Mouse (Mus musculus) midbrain, postnatal 0 days (tissue): Measurements from ENCODE around the gene Suco. TPM values are rescaled to one million over a fixed set of nuclear protein-coding genes. Genes with fewer than 3 reads are reported as not detected.
A peak's percentile ranks its signal among the peaks of the same experiment; 100 is the strongest.

Experiments used
- ATAC-seq: fragments of 200-750 bp; cut with Nextera tagmentation; 2 replicates; pipeline ENCODE4 v1.8.0; 2017; ENCODE audit warnings: moderate number of reproducible peaks, mild to moderate bottlenecking, moderate TSS enrichment, moderate library complexity; ENCODE audit not compliant: low FRiP score
- DNase-seq: peaks from one replicate; pipeline ENCODE4 v3.0.0-alpha.2; 2015; ENCODE audit warnings: low spot score
- H3K27ac ChIP-seq: fragments of 300-500 bp; sonication (generic); 2 replicates; pipeline ENCODE4 v1.5.1; 2014; ENCODE audit warnings: low read depth, mild to moderate bottlenecking, low read length, mixed read lengths
- H3K27me3 ChIP-seq: fragments of 300-500 bp; sonication (generic); 2 replicates; pipeline ENCODE4 v1.6.1; 2014; ENCODE audit warnings: low read length, control low read depth, mixed read lengths; ENCODE audit not compliant: insufficient read depth
- H3K36me3 ChIP-seq: fragments of 300-500 bp; sonication (generic); 2 replicates; pipeline ENCODE4 v1.6.1; 2014; ENCODE audit warnings: low read length, control low read depth, mixed read lengths; ENCODE audit not compliant: insufficient read depth
- H3K4me1 ChIP-seq: fragments of 300-500 bp; sonication (generic); 2 replicates; pipeline ENCODE4 v1.6.1; 2014; ENCODE audit warnings: mild to moderate bottlenecking, control low read depth, antibody characterized with exemption, low read length, mixed read lengths; ENCODE audit not compliant: insufficient read depth
- H3K4me2 ChIP-seq: fragments of 300-500 bp; sonication (generic); 2 replicates; pipeline ENCODE4 v1.6.1; 2014; ENCODE audit warnings: low read depth, mild to moderate bottlenecking, low read length, mixed read lengths; ENCODE audit not compliant: poor library complexity, severe bottlenecking
- H3K4me3 ChIP-seq: fragments of 300-500 bp; sonication (generic); 2 replicates; pipeline ENCODE4 v1.5.1; 2014; ENCODE audit warnings: low read depth, mild to moderate bottlenecking, low read length, moderate library complexity
- H3K9ac ChIP-seq: fragments of 300-500 bp; sonication (generic); replicated peaks from 2 replicates; pipeline ENCODE4 v1.6.1; 2014; ENCODE audit warnings: mild to moderate bottlenecking, low read length, moderate library complexity, mixed read lengths; ENCODE audit not compliant: poor library complexity, severe bottlenecking
- H3K9me3 ChIP-seq: fragments of 300-500 bp; sonication (generic); 2 replicates; pipeline ENCODE4 v1.6.1; 2016; ENCODE audit warnings: low read length, control low read depth
- CTCF ChIP-seq: IDR thresholded peaks from 2 replicates; pipeline ENCODE4 v1.5.1; 2016; ENCODE audit warnings: antibody characterized with exemption, mild to moderate bottlenecking
- WGBS: fragments of 180-500 bp; shearing (Covaris S2); extraction: QIAGEN DNeasy Blood & Tissue Kit; methylation state at CpG from one replicate; pipeline ENCODE4 v1.1.7; 2014; 5-methylcytosine and 5-hydroxymethylcytosine counted together
- polyA plus RNA-seq: library from polyadenylated mRNA; unstranded; fragments of >200 nt; fragmentation: Nextera tagmentation; extraction: Ambion mirVana; gene quantifications from 2 replicates; pipeline ENCODE4 v1.2.1, GENCODE M21; 2015
- total RNA-seq: library from RNA; depleted of rRNA; stranded (reverse); fragments of >200 nt; gene quantifications from 2 replicates; pipeline ENCODE4 v1.2.3, GENCODE M21; 2014

Gene Suco
- total and polyA plus RNA-seq, 2 experiments from 2014 or later: 23.8 to 41.5 TPM

- DNase-seq: no peak
- peak; percentile 73 for ATAC-seq
- no peaks in the 10 kb centered on the region for H3K4me1 ChIP-seq
- no peak for TF ChIP-seq CTCF
- WGBS: 56% methylated on average over 10 of the region's 10 CpGs
- no peak overlapping the region for H3K4me2 ChIP-seq
- H3K27me3 ChIP-seq: no peaks in the 10 kb centered on the region
- H3K4me3 ChIP-seq: no peak overlapping the region
- no peaks in the 10 kb centered on the region for H3K9me3 ChIP-seq
- no peaks in the 10 kb centered on the region for H3K36me3 ChIP-seq
- no peak overlapping the region for H3K27ac ChIP-seq
- no peak overlapping the region for H3K9ac ChIP-seq
Measured at GRCm38 (mm10) chr1:161896130-161896529, 19.6 kb upstream of the Suco start.

- 95% methylated on average over 3 of the region's 3 CpGs for WGBS
- no peak overlapping the region for H3K9ac ChIP-seq
- DNase-seq (no peak), ATAC-seq (no peak)
- TF ChIP-seq CTCF: no peak
- H3K4me1 ChIP-seq: no peaks in the 10 kb centered on the region
- no peak overlapping the region for H3K4me3 ChIP-seq
- H3K9me3 ChIP-seq: no peaks in the 10 kb centered on the region
- no peaks in the 10 kb centered on the region for H3K36me3 ChIP-seq
- no peak overlapping the region for H3K4me2 ChIP-seq
- H3K27me3 ChIP-seq: no peaks in the 10 kb centered on the region
- no peak overlapping the region for H3K27ac ChIP-seq
Measured at GRCm38 (mm10) chr1:161895014-161895413, 18.5 kb upstream of the Suco start.

- WGBS: 72% methylated on average over 2 of the region's 2 CpGs
Measured at GRCm38 (mm10) chr1:161894553-161894952, 18.1 kb upstream of the Suco start.

GRCm38 (mm10) chr1:161894126-161894525 lies 17.6 kb upstream of the Suco start:
- DNase-seq (no peak), ATAC-seq (no peak)
- no peaks in the 10 kb centered on the region for H3K36me3 ChIP-seq
- H3K4me2 ChIP-seq: no peak overlapping the region
- TF ChIP-seq CTCF: no peak
- no peak overlapping the region for H3K4me3 ChIP-seq
- WGBS: 84% methylated on average over 2 of the region's 2 CpGs
- H3K9ac ChIP-seq: no peak overlapping the region
- no peaks in the 10 kb centered on the region for H3K9me3 ChIP-seq
- no peaks in the 10 kb centered on the region for H3K27me3 ChIP-seq
- H3K4me1 ChIP-seq: no peaks in the 10 kb centered on the region
- no peak overlapping the region for H3K27ac ChIP-seq

More at GRCm38 (mm10) chr1:161894553-161894952, 18.1 kb upstream of the Suco start:
- Histone ChIP-seq H3K36me3 (no peaks in the 10 kb centered on the region), H3K9ac (no peak overlapping the region), H3K27ac (no peak overlapping the region), H3K27me3 (no peaks in the 10 kb centered on the region), H3K9me3 (no peaks in the 10 kb centered on the region), H3K4me2 (no peak overlapping the region), H3K4me3 (no peak overlapping the region), H3K4me1 (no peaks in the 10 kb centered on the region)
- DNase-seq (no peak), ATAC-seq (no peak)
- TF ChIP-seq CTCF: no peak

GRCm38 (mm10) chr1:161888823-161889222 lies 12.3 kb upstream of the Suco start:
- WGBS: 92% methylated on average over 3 of the region's 3 CpGs
- no peak for ATAC-seq
- no peak overlapping the region for H3K4me2 ChIP-seq
- H3K36me3 ChIP-seq: no peaks in the 10 kb centered on the region
- no peaks in the 10 kb centered on the region for H3K9me3 ChIP-seq
- no peak for TF ChIP-seq CTCF
- no peaks in the 10 kb centered on the region for H3K4me1 ChIP-seq
- no peak overlapping the region for H3K9ac ChIP-seq
- DNase-seq: no peak
- H3K27me3 ChIP-seq: no peaks in the 10 kb centered on the region
- no peak overlapping the region for H3K27ac ChIP-seq
- no peak overlapping the region for H3K4me3 ChIP-seq

GRCm38 (mm10) chr1:161887679-161888260 lies 11.3 kb upstream of the Suco start:
- ATAC-seq: no peak
- H3K4me3 ChIP-seq: no peak overlapping the region
- 92% methylated on average over 12 of the region's 12 CpGs for WGBS
- H3K4me2 ChIP-seq: no peak overlapping the region
- no peaks in the 10 kb centered on the region for H3K27me3 ChIP-seq
- no peaks in the 10 kb centered on the region for H3K9me3 ChIP-seq
- H3K27ac ChIP-seq: no peak overlapping the region
- H3K4me1 ChIP-seq: no peaks in the 10 kb centered on the region
- DNase-seq: no peak
- H3K36me3 ChIP-seq: no peaks in the 10 kb centered on the region
- TF ChIP-seq CTCF: no peak
- H3K9ac ChIP-seq: no peak overlapping the region
